ENCODE assay signal across 8 mouse cellular contexts in the genomic region with DNA sequence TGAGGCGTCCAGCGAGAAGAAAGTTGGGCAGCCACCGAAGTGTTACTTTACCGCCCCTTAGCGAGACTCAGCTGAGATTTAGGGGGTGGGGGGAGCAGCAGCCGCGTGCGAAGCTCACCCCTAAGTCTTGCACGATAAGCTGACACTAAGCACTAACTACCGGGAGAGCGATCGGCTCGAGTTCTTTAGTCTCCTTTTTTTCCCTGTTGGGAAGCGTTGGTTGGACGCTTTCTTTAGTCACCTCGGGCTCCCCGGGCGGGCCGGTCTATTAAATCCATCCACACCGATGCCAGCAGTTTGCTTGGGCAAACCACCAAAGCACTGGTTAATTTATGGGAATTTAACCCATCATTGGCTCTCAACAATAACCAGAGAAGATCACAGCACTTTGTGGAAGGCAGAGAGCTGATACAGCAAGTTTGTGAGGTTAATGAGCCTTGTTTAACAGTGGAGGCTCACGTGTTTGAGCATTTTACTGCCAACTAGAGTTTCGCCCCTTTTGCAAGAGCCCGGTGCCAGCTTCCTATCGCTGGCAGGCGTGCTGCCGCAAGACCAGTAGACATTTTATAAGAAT. TPM values are rescaled to one million over a fixed set of nuclear protein-coding genes. Genes with fewer than 3 reads are reported as not detected.
DNase-seq lines count a peak whose midpoint lies in the region; ATAC-seq and TF ChIP-seq lines count a peak whose summit lies in the region.

No protein-coding gene starts in this region.

- peak overlapping the region; percentile 93 for H3K9ac ChIP-seq in embryonic facial prominence, embryonic 11.5 days (replicated peaks; ENCODE audit: low read length)
- H3K9ac ChIP-seq in lung, postnatal 0 days (replicated peaks; ENCODE audit: low read depth) = peak overlapping the region; percentile 75

- no peak for TF ChIP-seq EP300 in lung, postnatal 0 days (IDR thresholded peaks at IDR 0.05)

- H3K27me3 ChIP-seq in erythroblast, embryonic 14.5 days (ENCODE audit: control insufficient read depth) = peaks cover 66% of the 10 kb centered on the region
- H3K27me3 ChIP-seq in embryonic facial prominence, embryonic 11.5 days (ENCODE audit: control insufficient read depth, insufficient read depth, low read length) = no peaks in the 10 kb centered on the region
- no peaks in the 10 kb centered on the region for H3K27me3 ChIP-seq in lung, postnatal 0 days (replicated peaks; ENCODE audit: insufficient read depth, low read length)

- intact Hi-C loops in heart, postnatal 14 days (cut with DNase I) = loop anchor here (5.0 kb wide), 2 partner anchors 34 to 41 kb away; no protein-coding TSS in a partner anchor

- H3K36me3 ChIP-seq in erythroblast, embryonic 14.5 days (ENCODE audit: control insufficient read depth) = no peaks in the 10 kb centered on the region
- H3K36me3 ChIP-seq in embryonic facial prominence, embryonic 11.5 days (replicated peaks; ENCODE audit: control insufficient read depth, insufficient read depth, low read depth, low read length) = no peaks in the 10 kb centered on the region
- no peaks in the 10 kb centered on the region for H3K36me3 ChIP-seq in lung, postnatal 0 days (ENCODE audit: insufficient read depth, low read length)

- no peaks in the 10 kb centered on the region; the same call in 1 of the 2 replicates for H3K9me3 ChIP-seq in erythroblast, embryonic 14.5 days (ENCODE audit: control insufficient read depth, low read length)
- no peaks in the 10 kb centered on the region for H3K9me3 ChIP-seq in embryonic facial prominence, embryonic 11.5 days (replicated peaks; ENCODE audit: control insufficient read depth, low read length)
- H3K9me3 ChIP-seq in lung, postnatal 0 days (ENCODE audit: low read length) = no peaks in the 10 kb centered on the region

- ATAC-seq in erythroblast, adult 5-6 weeks (replicated peaks; ENCODE audit: low FRiP score, poor library complexity, severe bottlenecking) = no peak
- ATAC-seq in embryonic facial prominence, embryonic 11.5 days (replicated peaks; ENCODE audit: insufficient number of reproducible peaks, low FRiP score, low TSS enrichment, low read depth) = no peak
- no peak for ATAC-seq in lung, postnatal 0 days

- peak; percentile 74 for DNase-seq in adrenal gland, adult 2 months
- DNase-seq in embryonic facial prominence, embryonic 11.5 days (ENCODE audit: low spot score) = peak; percentile 52
- DNase-seq in heart, postnatal 14 days = peak; percentile 7 to 45
- DNase-seq in kidney, postnatal 36 days = peak; percentile 80 to 92
- DNase-seq in lung, postnatal 0 days (ENCODE audit: low spot score) = peak; percentile 56
- peak; percentile 61 for DNase-seq in retina, embryonic 14.5 days (ENCODE audit: low spot score)

- TF ChIP-seq CTCF in lung, postnatal 0 days (IDR thresholded peaks at IDR 0.05) = no peak

- peak overlapping the region; percentile 65 for H3K4me3 ChIP-seq in erythroblast, embryonic 14.5 days (replicated peaks)
- peak overlapping the region; percentile 87 for H3K4me3 ChIP-seq in embryonic facial prominence, embryonic 11.5 days (ENCODE audit: low read depth, low read length)
- H3K4me3 ChIP-seq in lung, postnatal 0 days (ENCODE audit: low read depth, low read length) = peak overlapping the region; percentile 86

- peak overlapping the region; percentile 86; the same call in 1 of the 2 replicates for H3K27ac ChIP-seq in embryonic facial prominence, embryonic 11.5 days (replicated peaks; ENCODE audit: low read depth, low read length)
- H3K27ac ChIP-seq in lung, postnatal 0 days (ENCODE audit: low read length) = peak overlapping the region; percentile 91

- H3K4me2 ChIP-seq in embryonic facial prominence, embryonic 11.5 days (ENCODE audit: low read depth, low read length) = peak overlapping the region; percentile 72
- peak overlapping the region; percentile 90 for H3K4me2 ChIP-seq in lung, postnatal 0 days (replicated peaks; ENCODE audit: low read depth, low read length)

- 3% methylated on average over 26 of the region's 26 CpGs for WGBS in embryonic facial prominence, embryonic 11.5 days
- under 1% methylated on average over 26 of the region's 26 CpGs for WGBS in lung, postnatal 0 days

- H3K4me1 ChIP-seq in erythroblast, embryonic 14.5 days (ENCODE audit: control insufficient read depth) = peaks cover 18% of the 10 kb centered on the region
- H3K4me1 ChIP-seq in embryonic facial prominence, embryonic 11.5 days (ENCODE audit: control insufficient read depth, insufficient read depth, low read length) = peaks cover 5% of the 10 kb centered on the region
- peaks cover 16% of the 10 kb centered on the region; the same call in 1 of the 2 replicates for H3K4me1 ChIP-seq in lung, postnatal 0 days (ENCODE audit: insufficient read depth, low read depth, low read length)

RNA-seq across cellular contexts. Expression of a gene that starts 1.0 kb away (rescaled TPM):
- polyA plus RNA-seq in erythroblast, embryonic 14.5 days (2012) = 0.01 and 0.08 TPM in 2 replicates
- 2.1 and 4.2 TPM in 2 replicates for total RNA-seq in erythroblast, adult 5-6 weeks (2015; ENCODE audit: low replicate concordance)
- 1.7 and 2.9 TPM in 2 replicates for total RNA-seq in erythroblast, adult 5-6 weeks (2017; ENCODE audit: low replicate concordance)
- 10 to 100 TPM; 21.7 to 27.9 TPM for total RNA-seq in adrenal gland, adult 2 months (2021)
- polyA plus RNA-seq in adrenal gland, adult 2 months (2012; rRNA removed) = 8.4 and 10.7 TPM in 2 replicates
- polyA plus RNA-seq in embryonic facial prominence, embryonic 11.5 days (2014; fragmentation: Nextera tagmentation; extraction: Ambion mirVana) = 7.4 TPM in 2 replicates
- total RNA-seq in heart, postnatal 14 days (2021) = 10 to 100 TPM; 19.9 to 21.0 TPM
- polyA plus RNA-seq in lung, postnatal 0 days (2015; fragmentation: Nextera tagmentation; extraction: Ambion mirVana) = 13.4 and 16.3 TPM in 2 replicates

RNA-seq across cellular contexts. Expression of a gene that starts 43.1 kb away (rescaled TPM):
- 0.25 and 0.27 TPM in 2 replicates for polyA plus RNA-seq in erythroblast, embryonic 14.5 days (2012)
- total RNA-seq in erythroblast, adult 5-6 weeks (2015; ENCODE audit: low replicate concordance) = 12.7 and 22.6 TPM in 2 replicates
- total RNA-seq in erythroblast, adult 5-6 weeks (2017; ENCODE audit: low replicate concordance) = 5.4 and 9.1 TPM in 2 replicates
- 10 to 100 TPM; 40.6 to 50.1 TPM for total RNA-seq in adrenal gland, adult 2 months (2021)
- polyA plus RNA-seq in adrenal gland, adult 2 months (2012; rRNA removed) = 17.2 and 20.5 TPM in 2 replicates
- polyA plus RNA-seq in embryonic facial prominence, embryonic 11.5 days (2014; fragmentation: Nextera tagmentation; extraction: Ambion mirVana) = 90.3 and 93.0 TPM in 2 replicates
- total RNA-seq in heart, postnatal 14 days (2021) = 10 to 100 TPM; 19.2 to 23.0 TPM
- polyA plus RNA-seq in lung, postnatal 0 days (2015; fragmentation: Nextera tagmentation; extraction: Ambion mirVana) = 25.4 and 26.7 TPM in 2 replicates

Comparison
In these comparisons a context has a peak if more than half of its experiments do, and no peak if none do; other contexts are left out.
1. DNase-seq: peak in every context shown above with its lines; median percentile 86 in kidney, postnatal 36 days; 74 in adrenal gland, adult 2 months; 61 in retina, embryonic 14.5 days; 56 in lung, postnatal 0 days; 52 in embryonic facial prominence, embryonic 11.5 days; 26 in heart, postnatal 14 days.
2. RNA of a gene that starts 43.1 kb away (polyA plus RNA-seq): 90.3 to 93.0 TPM in embryonic facial prominence, embryonic 11.5 days, 25.4 to 26.7 TPM in lung, postnatal 0 days and 17.2 to 20.5 TPM in adrenal gland, adult 2 months; 0.25 to 0.27 TPM in erythroblast, embryonic 14.5 days; every median in the first group is over 10 times any median in the second.
3. Peak in every context shown above with its lines, with median percentiles within 50 percentile points of each other: H3K4me3 ChIP-seq.